Mouse (Mus musculus) c-Kit-negative CD71-positive TER-119-positive erythroid progenitor cells, embryonic 14.5 days (primary cell): Measurements from ENCODE around the gene Wfs1.
"Not testable (repeated sequence)": the region's sequence is repeated elsewhere in the genome, so short reads cannot be mapped to it uniquely, and the experiment has no call there.

Source experiments
- DNase-seq: peaks from one replicate; pipeline ENCODE4 v3.0.0-alpha.2; 2013; ENCODE audit warnings: low read depth, low spot score

Gene Wfs1

DNA sequence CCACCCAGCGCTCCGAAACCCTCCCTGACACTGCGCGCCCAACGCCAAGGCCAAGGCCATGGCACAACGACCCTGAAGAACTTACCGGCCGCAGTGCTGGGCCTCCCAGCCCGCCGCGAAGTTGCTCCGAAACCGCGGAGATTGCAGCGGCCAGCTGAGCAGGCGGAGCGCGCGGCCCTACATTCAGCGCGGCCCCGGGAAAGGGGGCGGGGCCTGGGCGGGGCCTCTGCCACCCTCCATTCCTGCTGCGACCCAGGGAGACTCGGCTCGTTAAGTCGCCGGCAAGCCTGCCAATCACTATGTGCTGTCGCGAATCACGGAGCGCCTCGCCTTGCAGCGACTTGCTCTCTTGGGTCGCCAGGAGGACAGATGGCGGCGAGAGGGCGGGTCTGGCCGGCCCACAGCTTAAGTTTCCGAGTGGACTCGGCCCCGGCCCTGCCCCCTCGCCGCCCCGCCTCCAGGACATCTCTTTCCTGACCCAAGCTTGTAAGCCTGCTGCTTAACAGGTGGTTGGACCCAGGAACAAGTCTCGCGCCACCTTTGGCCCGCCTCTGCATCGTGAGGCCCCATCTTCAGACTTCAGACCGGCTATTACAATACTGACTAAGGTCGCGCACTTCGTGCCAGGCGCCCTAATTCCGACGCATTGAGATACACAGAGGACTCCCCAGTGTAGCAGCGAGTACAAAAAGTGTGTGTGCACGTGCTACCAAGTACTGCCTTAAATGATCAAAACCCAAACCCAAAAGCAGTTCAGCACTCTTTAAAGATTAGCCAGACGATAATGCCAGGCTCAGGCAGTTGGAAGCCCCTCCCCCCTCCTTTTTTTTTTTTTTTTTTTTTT, at the start of gene Wfs1:
Gene Wfs1 (minus strand): TSS at position 425 of the 844 bp plus-strand sequence.
- no peak for DNase-seq

DNA sequence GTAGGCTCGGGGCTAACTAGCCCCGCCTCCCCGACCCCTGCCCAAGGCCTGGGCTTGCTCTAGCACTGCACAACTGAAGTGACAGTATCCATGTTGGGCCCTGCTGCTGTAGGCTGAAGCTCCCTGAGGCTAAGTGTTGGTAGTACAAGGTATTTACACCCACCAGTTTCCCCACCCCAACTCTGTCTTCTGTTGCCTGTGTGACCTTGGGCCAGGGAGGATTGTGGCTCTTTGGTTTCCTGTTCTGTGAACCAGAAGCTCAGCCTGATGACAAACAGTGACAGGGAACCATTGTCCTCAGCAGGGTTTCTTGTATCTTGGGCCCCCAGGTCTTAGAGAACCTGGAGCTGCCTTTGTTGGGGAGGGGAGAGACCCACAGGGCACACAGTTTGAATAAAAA, 47.9 kb upstream of the Wfs1 start:
- no peak for DNase-seq

DNA sequence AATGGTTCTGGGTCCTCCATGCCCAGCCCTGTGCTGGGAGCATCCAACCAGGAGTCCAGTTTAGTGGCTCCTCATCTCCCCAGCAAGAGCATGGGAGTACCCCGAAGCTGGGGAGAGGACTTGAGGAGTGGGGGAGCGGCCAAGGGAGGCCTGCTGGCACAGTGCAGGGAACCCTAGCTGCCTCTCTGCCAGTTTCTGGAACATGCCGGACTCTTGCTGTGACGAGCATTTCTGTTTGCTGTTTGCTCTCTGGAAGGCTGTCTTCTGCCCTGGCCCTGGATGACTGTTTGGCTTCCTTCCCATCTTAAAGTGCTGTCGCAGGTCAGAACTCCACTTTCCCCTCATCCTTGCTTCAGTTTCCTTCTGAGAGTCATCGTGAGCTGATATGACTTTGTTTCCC, 46.9 kb upstream of the Wfs1 start:
- no peak for DNase-seq

DNA sequence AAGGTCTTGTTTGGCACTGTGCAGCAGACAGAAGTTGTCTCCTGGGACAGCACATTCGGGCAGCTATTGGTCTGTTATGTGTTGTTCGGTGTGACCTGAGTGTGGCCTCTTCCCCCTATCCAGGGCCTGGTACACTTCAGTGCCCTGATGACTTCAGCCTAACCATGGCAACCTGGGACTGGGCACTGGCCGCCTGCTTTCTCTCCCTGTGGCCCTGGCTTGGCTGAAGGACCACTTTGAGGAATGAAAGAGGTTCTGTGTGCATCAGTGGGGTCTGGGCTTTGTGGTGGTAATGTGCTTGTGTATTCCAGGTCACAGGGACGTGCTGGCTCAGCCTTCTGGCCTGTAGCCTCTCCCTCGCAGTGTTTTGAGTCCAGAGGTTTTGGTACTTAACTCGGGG, 46.2 kb upstream of the Wfs1 start:
- no peak for DNase-seq

DNA sequence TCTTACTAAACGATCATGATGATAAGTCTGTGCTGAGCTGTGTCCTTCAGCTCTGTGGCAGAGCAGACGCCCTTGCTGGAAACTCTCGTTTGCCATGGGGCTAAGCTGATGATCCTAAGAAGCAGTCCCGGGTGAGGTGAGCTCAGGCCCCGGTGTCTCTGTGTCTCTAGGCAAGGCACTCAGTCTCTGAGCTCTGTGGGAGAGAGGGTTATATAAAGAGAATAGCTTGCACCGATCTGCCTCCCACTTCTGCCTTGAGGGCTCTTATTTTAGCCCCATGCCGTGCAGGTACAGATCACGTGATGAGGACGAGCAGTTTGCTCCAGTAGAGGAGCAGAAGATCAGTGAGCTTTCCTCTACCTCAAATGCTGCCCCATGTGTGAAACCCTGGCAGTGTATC, 41.7 kb upstream of the Wfs1 start:
- no peak for DNase-seq

DNA sequence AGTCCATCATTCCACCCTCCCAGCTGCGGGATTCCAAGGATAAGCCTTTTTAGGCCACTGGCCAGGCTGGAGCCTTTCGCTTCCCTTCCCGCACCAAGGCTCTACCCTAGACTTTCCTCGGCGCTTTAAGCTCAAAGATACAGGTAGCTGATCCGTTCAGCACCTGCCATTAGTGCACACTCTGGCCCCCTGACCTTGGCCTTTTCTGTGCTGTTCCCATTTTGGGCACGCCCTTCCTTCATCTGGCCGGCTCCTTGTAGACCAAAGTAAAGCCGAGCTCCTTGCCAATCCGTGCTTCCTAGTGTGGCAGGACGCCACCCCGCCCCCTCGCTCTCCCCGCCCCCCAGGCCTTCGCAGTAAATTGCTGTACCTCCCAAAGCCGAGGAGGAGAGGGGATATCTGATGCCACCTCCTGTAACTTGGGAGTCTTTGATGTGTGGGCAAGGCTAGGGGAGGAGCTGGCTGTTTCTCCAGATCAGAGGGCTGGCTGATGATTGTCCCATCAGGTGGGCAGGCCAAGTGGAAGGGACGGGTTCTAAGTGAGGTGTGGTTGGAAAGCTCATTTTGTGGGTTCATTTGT, 40.4 kb upstream of the Wfs1 start:
- DNase-seq, result no peak

DNA sequence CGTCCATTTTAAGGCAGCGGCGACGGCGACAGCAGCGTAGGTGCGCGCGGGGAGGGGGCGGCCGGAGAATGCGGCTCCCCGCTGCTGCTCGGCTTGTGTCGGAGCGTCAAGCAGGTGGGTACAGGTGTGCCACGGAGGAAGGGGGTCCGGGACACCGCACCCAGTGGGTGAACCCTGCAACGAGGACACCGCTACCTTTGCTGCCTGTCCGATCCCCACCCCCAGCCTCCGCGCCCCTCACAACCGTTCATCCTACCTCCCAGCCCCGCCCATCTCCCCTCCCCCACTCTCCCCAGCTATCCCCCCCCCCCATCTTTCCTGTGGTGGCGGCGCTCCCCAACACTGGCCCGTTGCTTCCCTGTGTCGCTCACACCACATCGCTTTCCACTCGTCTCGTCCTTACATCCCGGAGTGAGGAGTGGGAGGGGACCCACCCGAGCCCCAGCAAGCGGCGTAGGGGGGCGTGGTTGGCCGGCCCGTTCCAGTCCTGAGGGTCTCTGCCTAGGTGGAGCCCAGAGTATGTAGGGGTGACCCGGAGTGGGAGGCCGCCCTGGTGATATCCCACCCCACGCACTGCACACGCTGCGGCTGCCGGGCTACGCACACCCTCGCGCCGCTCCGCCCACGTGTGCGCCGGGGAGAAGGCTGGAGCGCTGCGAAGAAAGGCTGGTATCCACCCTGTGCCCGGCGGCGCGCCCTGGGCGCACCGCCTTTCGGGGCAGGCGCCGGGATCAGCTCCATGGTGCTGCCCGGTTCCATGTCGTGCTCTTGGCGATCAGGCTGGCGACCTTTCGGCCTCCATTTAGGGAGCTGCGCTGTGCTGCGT, 39.7 kb upstream of the Wfs1 start:
- DNase-seq, result no peak

DNA sequence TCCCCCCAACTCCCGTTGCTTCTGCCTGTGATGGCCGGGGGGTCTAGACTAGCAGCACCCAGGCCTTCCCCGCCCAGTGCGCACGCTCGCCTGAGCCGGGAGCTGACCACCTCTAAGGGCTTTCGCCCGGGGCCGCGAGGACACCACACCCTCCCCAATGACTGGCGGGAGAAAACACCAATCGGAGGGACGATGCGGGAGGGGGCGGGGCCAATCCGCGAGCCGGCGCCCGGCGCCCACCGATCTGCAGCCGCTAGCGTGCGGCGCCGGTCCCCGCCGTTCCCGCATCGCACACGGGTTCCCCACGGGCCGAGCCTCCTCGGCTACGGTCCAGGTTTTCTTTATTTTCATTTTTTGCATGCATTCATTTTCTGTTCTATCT, 39.1 kb upstream of the Wfs1 start:
- no peak for DNase-seq

DNA sequence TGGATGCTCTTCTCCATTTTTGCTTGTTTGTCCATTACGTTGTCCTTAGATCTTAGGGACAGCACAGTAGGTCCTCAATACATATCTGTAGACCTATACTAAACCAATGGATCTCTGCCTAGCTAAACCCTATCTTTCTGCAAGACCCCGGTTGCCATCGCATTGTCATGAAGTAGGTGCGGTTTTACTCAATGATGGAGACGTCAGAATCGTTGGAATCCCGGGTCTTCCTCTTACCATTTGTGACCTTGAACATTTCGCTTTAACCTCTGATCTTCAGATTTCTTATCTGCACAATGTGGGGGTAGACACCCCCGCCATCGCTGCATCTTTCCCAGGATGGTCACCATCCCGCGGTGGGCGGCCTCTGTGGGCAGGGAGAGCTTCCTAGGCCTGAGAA, 38.7 kb upstream of the Wfs1 start:
- no peak for DNase-seq

DNA sequence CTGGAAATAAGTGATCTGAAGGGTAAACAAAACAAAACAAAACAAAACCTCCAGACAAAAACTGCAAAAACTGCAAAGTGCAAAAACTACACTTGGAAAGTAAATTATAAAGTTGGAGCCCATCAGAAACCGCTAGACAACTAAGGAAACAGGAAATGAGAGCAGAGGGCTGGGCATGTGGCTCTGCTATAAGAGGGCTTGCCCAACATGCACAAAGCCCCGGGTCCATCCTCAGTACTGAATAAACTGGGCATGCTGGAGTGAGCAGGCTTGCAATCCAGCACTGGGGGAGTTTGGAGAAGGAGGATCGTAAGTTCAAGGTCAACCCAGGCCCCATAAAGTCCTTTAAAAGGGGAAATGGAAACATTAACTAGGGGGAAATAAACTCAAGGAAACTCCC, 28.2 kb upstream of the Wfs1 start:
- no peak for DNase-seq

DNA sequence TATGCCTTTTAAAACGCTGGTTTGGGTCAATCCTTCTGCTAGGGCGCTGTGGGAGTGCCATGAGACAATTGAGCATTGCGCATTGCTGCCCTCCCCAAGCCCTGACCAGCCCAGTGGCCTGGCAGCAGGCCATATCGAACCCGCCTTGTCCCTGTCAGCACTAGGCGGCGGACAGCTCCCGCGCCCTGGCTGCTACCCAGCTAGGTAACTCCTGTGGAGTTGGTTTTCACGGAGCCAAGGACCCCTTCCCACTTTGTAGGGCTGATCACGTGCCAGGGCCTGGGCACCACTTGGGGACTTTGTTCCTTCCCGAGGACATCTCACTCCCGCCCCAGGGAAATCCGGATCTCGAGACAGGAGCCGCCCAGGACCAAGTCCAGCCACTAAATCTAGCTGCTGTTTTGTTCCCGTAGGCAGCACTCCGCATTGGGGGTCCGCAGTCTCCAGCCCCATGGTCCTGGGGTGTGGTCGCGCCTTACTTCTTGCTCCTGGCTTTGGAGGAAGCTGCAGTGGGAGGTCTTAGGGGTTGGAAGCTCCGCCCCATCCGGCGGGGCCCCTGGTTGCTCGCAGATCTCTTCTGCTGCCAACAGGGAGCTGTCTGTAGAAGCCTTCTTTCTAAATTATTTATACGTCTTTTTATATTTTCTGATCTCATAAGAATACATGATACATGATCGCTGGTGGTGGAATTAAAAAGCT, 26.8 kb upstream of the Wfs1 start:
- DNase-seq, result no peak

DNA sequence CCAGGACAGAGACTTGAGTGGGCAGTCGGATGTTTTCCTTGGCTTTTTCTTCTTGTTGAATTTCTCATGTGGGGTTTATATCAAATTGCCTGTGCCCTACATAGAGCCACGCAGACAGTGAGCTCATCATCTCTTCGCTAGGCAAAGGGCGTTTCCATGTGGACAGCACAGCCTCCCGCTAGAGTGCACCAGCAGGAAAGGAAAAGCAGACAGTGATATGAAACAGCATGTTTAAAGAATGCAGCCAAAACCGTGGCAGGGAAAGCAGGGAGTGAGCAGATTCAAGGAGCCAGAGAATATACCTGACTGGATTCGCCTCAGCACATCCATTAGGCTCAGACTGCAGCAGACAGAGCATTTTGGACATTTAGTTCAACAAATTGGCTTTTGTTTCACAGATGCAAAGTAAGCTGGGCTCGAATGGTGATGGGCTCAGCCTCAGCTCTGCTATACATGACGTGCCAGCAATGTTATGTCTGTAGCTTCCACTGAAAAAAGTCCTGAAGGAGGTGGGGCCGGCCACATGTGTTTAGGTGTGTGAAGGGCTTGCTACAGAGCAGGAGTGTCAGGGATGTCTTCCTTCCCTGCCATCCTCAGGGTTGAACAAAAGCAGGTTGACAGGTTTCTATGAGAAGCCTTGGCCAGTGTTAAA, 21.8 kb upstream of the Wfs1 start:
- DNase-seq, result no peak

DNA sequence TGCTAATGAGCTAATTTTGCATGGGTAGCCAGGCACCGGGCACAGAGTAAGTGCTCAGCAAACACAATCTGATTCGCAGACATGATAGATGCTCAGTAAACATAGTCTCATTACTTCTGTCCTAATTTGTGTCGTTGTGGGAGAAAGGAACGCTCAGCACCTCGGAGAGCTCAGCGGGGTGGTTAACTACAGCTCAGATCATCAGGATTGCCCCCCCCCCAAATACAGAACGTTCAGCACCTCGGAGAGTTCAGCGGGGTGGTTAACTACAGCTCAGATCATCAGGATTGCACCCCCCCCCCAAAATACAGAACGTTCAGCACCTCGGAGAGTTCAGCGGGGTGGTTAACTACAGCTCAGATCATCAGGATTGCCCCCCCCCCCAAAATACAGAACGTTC, 20.8 kb upstream of the Wfs1 start:
- DNase-seq, result not testable (repeated sequence)

DNA sequence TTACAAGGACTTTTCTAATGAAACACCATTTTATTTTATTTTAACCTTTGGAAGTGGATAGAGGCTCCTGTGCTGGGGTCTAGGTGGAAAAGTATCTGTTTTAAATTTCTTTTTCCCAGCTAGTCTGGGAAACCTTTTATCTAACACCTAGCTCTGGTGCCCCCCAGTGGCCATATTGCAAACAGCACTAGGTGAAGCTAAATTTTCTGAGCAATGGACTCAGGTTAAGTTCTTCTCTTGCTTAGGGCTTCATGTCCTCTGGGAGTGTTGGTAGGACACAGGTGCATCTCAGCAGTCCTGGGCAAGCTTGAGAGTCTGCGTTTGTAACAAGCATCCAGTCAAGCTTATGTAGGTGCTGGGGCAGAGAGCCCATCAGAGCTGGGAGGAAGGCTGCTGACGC, 13.0 kb upstream of the Wfs1 start:
- DNase-seq, result peak; percentile 9

DNA sequence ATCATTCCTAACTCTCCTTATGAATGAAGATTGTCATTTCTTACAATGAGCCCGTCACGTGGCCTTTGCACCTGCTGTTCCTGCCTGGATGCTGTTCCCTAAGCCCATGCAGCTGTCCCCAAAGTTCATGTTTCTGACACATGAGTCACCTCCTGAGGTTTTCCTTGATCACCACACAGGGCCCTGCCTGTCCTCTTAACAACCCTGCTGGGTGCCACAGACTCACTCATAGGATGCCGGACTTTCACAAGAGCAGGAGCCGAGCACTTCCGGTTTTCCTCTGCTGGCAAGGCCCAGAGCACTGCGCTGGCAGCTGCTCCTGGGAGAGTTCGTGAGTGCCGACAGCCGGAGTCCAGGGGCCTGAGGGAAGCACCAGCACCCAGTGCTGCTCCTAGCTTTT, 12.0 kb upstream of the Wfs1 start:
- DNase-seq, result no peak

DNA sequence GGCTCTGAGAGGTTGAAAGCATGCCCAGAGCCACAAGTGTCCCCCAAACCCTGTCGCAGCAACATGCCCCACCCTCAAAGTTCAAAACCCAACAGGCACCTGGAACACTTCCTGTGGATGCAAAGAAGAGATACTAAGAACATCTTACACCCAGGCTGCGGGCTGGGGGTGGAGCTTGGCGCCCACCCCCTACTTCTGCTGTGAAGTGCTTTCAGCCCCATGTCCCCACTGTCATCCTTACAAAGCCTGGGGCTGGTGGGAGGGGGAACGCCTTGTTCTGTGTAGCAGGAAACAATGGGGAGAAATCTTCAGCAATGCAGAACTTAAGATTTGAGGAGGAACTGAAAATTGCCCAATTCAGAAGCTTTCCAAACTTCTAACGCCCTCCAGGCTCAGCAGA, 9.0 kb upstream of the Wfs1 start:
- DNase-seq, result no peak

DNA sequence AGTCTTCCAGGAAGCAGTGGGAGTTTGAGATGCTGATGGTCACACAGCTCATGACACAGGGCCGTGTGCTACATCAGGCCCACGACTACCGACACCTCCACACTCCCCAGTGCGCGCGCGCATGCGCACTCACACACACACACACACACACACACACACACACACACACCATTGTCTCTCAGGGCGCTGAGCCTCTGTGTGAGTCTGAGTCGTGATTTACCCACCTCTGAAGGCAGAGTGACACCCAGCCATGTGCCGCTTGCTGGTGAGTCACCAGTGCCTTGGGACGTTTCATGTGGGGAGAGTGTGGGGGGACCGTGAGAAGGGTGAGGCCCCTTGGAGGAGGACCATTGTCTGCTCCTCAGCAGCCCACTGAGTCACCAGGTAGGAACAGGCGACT, 7.4 kb upstream of the Wfs1 start:
- no peak for DNase-seq

DNA sequence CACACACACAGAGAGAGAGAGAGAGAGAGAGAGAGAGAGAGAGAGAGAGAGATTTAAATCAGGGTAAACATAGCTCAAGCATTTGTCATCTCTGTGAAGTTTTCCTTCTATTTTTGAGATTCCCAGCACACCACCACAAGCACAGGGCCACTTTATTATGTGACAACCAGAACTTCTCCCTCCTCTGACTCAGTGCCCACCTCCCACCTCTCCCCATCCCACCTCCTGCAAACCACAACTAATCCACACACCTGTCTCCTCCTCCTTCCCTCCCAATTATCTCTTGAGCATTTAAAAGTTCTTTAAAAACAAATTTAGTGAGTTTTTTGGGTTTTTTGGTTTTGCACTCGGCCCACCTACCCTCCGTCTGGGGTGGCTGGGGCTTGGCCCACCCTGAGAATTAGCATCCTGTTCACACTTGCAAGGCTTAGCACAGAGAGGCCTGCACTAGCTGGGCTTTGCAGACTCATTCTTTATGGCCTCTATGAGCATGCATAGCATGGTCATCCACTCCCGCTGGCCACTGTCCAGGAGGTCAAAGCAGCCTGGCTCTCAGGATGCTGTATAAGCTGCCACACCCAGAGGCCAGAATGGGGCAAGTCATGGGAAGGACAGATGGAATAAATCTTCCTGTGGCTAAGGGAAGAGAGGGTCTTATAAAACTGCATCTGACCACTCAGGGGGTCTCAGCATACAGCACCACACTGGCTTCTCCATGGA, 1.8 kb upstream of the Wfs1 start:
- DNase-seq, result no peak

DNA sequence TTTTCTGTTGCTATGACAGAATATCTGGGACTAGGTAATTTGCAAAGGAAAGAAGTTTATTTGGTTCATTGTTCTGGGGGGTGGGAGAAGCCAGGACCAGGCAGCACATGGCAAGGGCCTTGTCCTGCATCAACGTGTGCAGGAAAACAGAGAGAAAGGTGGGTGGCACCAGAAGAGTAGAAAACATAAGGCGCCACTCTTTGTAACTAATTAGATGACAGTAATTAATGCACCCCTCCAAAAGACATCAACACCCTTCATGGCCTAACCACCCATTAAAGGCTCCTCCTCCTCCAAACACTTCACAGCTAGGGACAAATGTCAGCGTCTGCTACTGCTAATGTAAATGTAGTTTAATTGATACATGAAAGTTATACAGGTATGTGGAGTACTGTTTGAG, 1.2 kb upstream of the Wfs1 start:
- DNase-seq, result no peak

DNA sequence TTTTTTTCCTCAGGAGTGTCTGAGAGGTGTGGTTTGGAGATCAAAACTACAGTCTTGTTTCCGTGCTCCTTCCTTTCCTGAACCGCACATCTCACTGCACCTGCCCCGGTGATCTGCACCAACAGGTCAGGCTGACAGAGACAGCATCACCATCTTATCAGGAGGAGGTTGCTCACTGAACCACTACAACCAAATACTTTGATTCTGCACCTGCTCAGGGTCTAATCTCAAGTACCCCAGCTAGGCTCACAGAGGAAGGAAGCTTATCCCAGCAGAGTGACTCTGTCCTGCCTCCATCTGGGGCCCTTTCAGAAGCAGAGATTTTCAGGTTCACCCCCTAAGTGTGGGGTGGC, 596 bp upstream of the Wfs1 start:
- no peak for DNase-seq
